Mouse (Mus musculus): ENCODE results near the gene Gm26741. TPM values are rescaled to one million over a fixed set of nuclear protein-coding genes. Genes with fewer than 3 reads are reported as not detected.
"Not testable (repeated sequence)": the region's sequence is repeated elsewhere in the genome, so short reads cannot be mapped to it uniquely, and the experiment has no call there.

The Gm26741 gene
- not detected in 2 replicates for polyA plus RNA-seq (2014; fragmentation: Nextera tagmentation; extraction: Ambion mirVana)

DNA sequence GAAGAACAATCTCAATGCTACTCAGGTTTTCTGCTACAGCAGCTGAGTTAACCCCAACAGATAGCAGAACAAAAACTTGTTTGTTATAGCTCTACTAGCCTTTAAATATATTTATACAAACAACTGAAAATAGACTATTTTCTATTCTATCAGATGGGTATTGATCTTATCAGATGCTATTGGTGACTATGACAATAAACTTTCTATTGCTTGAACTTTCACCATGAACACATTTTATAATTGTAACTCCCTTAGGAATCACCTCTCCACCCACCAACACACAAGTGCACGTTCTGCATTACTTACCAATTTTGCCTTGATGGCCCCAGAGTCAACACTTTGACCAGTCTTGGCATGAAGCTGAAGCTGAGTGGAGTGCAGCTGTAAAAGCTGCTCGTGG is at the start of gene Gm26741:
Gm26741 (plus strand) TSS at position 301 of the 400 bp plus-strand sequence.
- 85% methylated on average over 2 of the region's 2 CpGs for WGBS
- H3K9me3 ChIP-seq (ENCODE audit: control insufficient read depth, low read length), result no peaks in the 10 kb centered on the region
- H3K27me3 ChIP-seq (ENCODE audit: control insufficient read depth, insufficient read depth, low read length), result no peaks in the 10 kb centered on the region
- H3K4me3 ChIP-seq (ENCODE audit: low read length), result no peak within 1 kb of the TSS
- no peak within 1 kb of the TSS for H3K9ac ChIP-seq (ENCODE audit: low read depth, low read length)
- H3K4me1 ChIP-seq (ENCODE audit: control insufficient read depth, insufficient read depth, low read length), result no peaks in the 10 kb centered on the region
- ATAC-seq (ENCODE audit: low FRiP score, low TSS enrichment), result no peak
- peaks cover 8% of the 10 kb centered on the region; the same call in 1 of the 2 replicates for H3K36me3 ChIP-seq (ENCODE audit: control insufficient read depth, insufficient read depth, low read length)
- no peak within 1 kb of the TSS for H3K4me2 ChIP-seq (replicated peaks; ENCODE audit: low read depth, low read length)
- H3K27ac ChIP-seq (ENCODE audit: low read depth, low read length), result no peak within 1 kb of the TSS

DNA sequence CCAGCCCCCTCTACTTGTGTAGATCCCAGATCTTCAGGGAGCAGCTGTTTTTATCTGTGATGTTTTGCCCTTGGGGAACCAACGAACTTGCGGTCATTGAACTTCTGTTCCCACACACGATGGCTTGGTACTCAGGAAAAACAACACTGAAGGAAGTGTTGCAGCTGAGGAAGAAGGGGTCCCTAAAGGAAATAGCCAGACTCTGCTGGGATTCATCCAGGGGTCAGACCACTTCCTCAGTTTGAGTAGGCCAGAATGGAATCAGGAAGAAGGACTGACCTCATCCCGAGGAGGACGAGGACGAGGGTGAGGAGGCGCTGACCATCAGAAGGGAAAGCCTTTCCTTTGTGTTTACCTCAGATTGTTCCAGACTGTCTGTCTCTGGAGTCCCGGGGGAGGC is 49.4 kb upstream of the Gm26741 start:
- ATAC-seq (ENCODE audit: low FRiP score, low TSS enrichment), result 0 out of 2 replicates have a peak, but pooled peaks have one; percentile 43
- no peaks in the 10 kb centered on the region for H3K9me3 ChIP-seq (ENCODE audit: control insufficient read depth, low read length)

GRCm38 (mm10) chr10:52319506-52320286 is 38.9 kb upstream of the Gm26741 start:
- Histone ChIP-seq H3K27ac (ENCODE audit: low read depth, low read length) (no peak overlapping the region), H3K4me2 (replicated peaks; ENCODE audit: low read depth, low read length) (no peak overlapping the region), H3K9ac (ENCODE audit: low read depth, low read length) (no peak overlapping the region), H3K27me3 (ENCODE audit: control insufficient read depth, insufficient read depth, low read length) (no peaks in the 10 kb centered on the region), H3K36me3 (ENCODE audit: control insufficient read depth, insufficient read depth, low read length) (peaks cover 20% of the 10 kb centered on the region), H3K4me1 (ENCODE audit: control insufficient read depth, insufficient read depth, low read length) (no peaks in the 10 kb centered on the region), H3K9me3 (ENCODE audit: control insufficient read depth, low read length) (no peaks in the 10 kb centered on the region), H3K4me3 (ENCODE audit: low read length) (no peak overlapping the region)
- no peak for ATAC-seq (ENCODE audit: low FRiP score, low TSS enrichment)
- WGBS, result 93% methylated on average over 28 of the region's 28 CpGs

More for the DNA sequence above, 49.4 kb upstream of the Gm26741 start:
- Histone ChIP-seq H3K27ac (ENCODE audit: low read depth, low read length) (no peak overlapping the region), H3K4me2 (replicated peaks; ENCODE audit: low read depth, low read length) (no peak overlapping the region), H3K4me1 (ENCODE audit: control insufficient read depth, insufficient read depth, low read length) (no peaks in the 10 kb centered on the region), H3K27me3 (ENCODE audit: control insufficient read depth, insufficient read depth, low read length) (no peaks in the 10 kb centered on the region), H3K4me3 (ENCODE audit: low read length) (no peak overlapping the region), H3K9ac (ENCODE audit: low read depth, low read length) (no peak overlapping the region), H3K36me3 (ENCODE audit: control insufficient read depth, insufficient read depth, low read length) (peaks cover 19% of the 10 kb centered on the region; the same call in 1 of the 2 replicates)
- WGBS, result 62% methylated on average over 8 of the region's 8 CpGs

DNA sequence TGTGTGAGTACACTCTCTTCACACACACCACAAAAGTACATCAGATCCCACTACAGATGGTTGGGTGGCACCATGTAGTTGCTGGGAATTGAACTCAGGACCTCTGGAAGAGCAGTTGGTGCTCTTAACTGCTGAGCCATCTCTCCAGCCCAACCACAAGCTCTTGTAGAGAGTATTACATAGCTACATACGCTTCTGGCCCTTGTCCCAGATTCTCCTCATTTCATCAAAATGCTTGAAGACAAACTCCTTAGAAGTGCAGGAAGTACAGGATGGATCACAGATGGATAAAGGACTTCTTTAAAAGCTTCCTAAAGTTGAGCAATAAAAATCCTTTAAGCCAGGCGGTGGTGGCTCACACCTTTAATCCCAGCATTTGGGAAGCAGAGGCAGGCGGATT is 36.6 kb upstream of the Gm26741 start:
- Histone ChIP-seq H3K9me3 (ENCODE audit: control insufficient read depth, low read length) (no peaks in the 10 kb centered on the region), H3K36me3 (ENCODE audit: control insufficient read depth, insufficient read depth, low read length) (peaks cover 13% of the 10 kb centered on the region), H3K4me1 (ENCODE audit: control insufficient read depth, insufficient read depth, low read length) (no peaks in the 10 kb centered on the region), H3K27ac (ENCODE audit: low read depth, low read length) (no peak overlapping the region), H3K4me3 (ENCODE audit: low read length) (no peak overlapping the region), H3K27me3 (ENCODE audit: control insufficient read depth, insufficient read depth, low read length) (no peaks in the 10 kb centered on the region), H3K9ac (ENCODE audit: low read depth, low read length) (no peak overlapping the region), H3K4me2 (replicated peaks; ENCODE audit: low read depth, low read length) (no peak overlapping the region)
- ATAC-seq (ENCODE audit: low FRiP score, low TSS enrichment), result no peak
- 95% methylated on average over 3 of the region's 3 CpGs for WGBS

GRCm38 (mm10) chr10:52331007-52331406 is 27.6 kb upstream of the Gm26741 start:
- no peak overlapping the region for H3K27ac ChIP-seq (ENCODE audit: low read depth, low read length)
- no peak overlapping the region for H3K9ac ChIP-seq (ENCODE audit: low read depth, low read length)
- 6% methylated on average over 1 of the region's 1 CpGs for WGBS
- H3K4me2 ChIP-seq (replicated peaks; ENCODE audit: low read depth, low read length), result no peak overlapping the region
- H3K36me3 ChIP-seq (ENCODE audit: control insufficient read depth, insufficient read depth, low read length), result no peaks in the 10 kb centered on the region
- no peaks in the 10 kb centered on the region for H3K27me3 ChIP-seq (ENCODE audit: control insufficient read depth, insufficient read depth, low read length)
- no peaks in the 10 kb centered on the region for H3K9me3 ChIP-seq (ENCODE audit: control insufficient read depth, low read length)
- no peak overlapping the region for H3K4me3 ChIP-seq (ENCODE audit: low read length)
- ATAC-seq (ENCODE audit: low FRiP score, low TSS enrichment), result no peak
- H3K4me1 ChIP-seq (ENCODE audit: control insufficient read depth, insufficient read depth, low read length), result no peaks in the 10 kb centered on the region

DNA sequence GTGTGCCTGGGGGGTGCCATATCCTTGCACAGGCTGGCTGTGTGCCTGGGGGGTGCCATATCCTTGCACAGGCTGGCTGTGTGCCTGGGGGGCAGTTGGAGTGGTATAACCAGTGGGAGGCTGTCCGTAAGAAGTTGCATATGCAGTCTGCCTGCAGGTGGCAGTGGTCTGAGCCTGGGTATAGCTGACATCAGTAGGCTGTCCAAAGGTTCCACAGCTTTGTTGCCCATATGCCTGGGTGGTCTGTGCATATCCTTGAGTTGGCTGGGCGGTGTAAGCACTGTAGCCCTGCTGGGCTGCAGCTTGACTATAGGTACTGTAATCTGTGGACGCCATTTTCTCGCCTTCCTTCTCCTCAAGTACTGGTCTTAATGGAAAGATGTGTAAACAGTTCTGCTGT is 15.2 kb upstream of the Gm26741 start:
- not testable (repeated sequence) for H3K9ac ChIP-seq (ENCODE audit: low read depth, low read length); H3K27me3 ChIP-seq (ENCODE audit: control insufficient read depth, insufficient read depth, low read length); H3K4me3 ChIP-seq (ENCODE audit: low read length); ATAC-seq (ENCODE audit: low FRiP score, low TSS enrichment); H3K9me3 ChIP-seq (ENCODE audit: control insufficient read depth, low read length); H3K4me1 ChIP-seq (ENCODE audit: control insufficient read depth, insufficient read depth, low read length); H3K27ac ChIP-seq (ENCODE audit: low read depth, low read length); H3K4me2 ChIP-seq (replicated peaks; ENCODE audit: low read depth, low read length)
- H3K36me3 ChIP-seq (ENCODE audit: control insufficient read depth, insufficient read depth, low read length), result peaks cover 51% of the 10 kb centered on the region
- 96% methylated on average over 4 of the region's 4 CpGs for WGBS

- Histone ChIP-seq H3K27ac (ENCODE audit: low read depth, low read length) (no peak overlapping the region), H3K36me3 (ENCODE audit: control insufficient read depth, insufficient read depth, low read length) (peaks cover 40% of the 10 kb centered on the region), H3K9me3 (ENCODE audit: control insufficient read depth, low read length) (no peaks in the 10 kb centered on the region), H3K4me2 (replicated peaks; ENCODE audit: low read depth, low read length) (no peak overlapping the region), H3K4me3 (ENCODE audit: low read length) (no peak overlapping the region), H3K9ac (ENCODE audit: low read depth, low read length) (no peak overlapping the region), H3K27me3 (ENCODE audit: control insufficient read depth, insufficient read depth, low read length) (no peaks in the 10 kb centered on the region), H3K4me1 (ENCODE audit: control insufficient read depth, insufficient read depth, low read length) (no peaks in the 10 kb centered on the region)
- 77% methylated on average over 9 of the region's 9 CpGs for WGBS
- no peak for ATAC-seq (ENCODE audit: low FRiP score, low TSS enrichment)
These were observed 5.4 kb upstream of the Gm26741 start for GRCm38 (mm10) chr10:52353184-52353583.

- no peak for ATAC-seq (ENCODE audit: low FRiP score, low TSS enrichment)
These were observed 1.7 kb downstream of the Gm26741 start for GRCm38 (mm10) chr10:52360241-52360735.

GRCm38 (mm10) chr10:52360862-52361609 is 2.5 kb downstream of the Gm26741 start:
- H3K27ac ChIP-seq (ENCODE audit: low read depth, low read length), result no peak overlapping the region
- H3K36me3 ChIP-seq (ENCODE audit: control insufficient read depth, insufficient read depth, low read length), result no peaks in the 10 kb centered on the region; the same call in 1 of the 2 replicates
- no peaks in the 10 kb centered on the region for H3K27me3 ChIP-seq (ENCODE audit: control insufficient read depth, insufficient read depth, low read length)
- H3K9ac ChIP-seq (ENCODE audit: low read depth, low read length), result no peak overlapping the region
- H3K4me3 ChIP-seq (ENCODE audit: low read length), result no peak overlapping the region
- no peaks in the 10 kb centered on the region for H3K4me1 ChIP-seq (ENCODE audit: control insufficient read depth, insufficient read depth, low read length)
- no peak overlapping the region for H3K4me2 ChIP-seq (replicated peaks; ENCODE audit: low read depth, low read length)
- 91% methylated on average over 9 of the region's 9 CpGs for WGBS
- no peak for ATAC-seq (ENCODE audit: low FRiP score, low TSS enrichment)
- H3K9me3 ChIP-seq (ENCODE audit: control insufficient read depth, low read length), result no peaks in the 10 kb centered on the region

More at GRCm38 (mm10) chr10:52360241-52360735, 1.7 kb downstream of the Gm26741 start:
- Histone ChIP-seq H3K9me3 (ENCODE audit: control insufficient read depth, low read length) (no peaks in the 10 kb centered on the region), H3K4me2 (replicated peaks; ENCODE audit: low read depth, low read length) (no peak overlapping the region), H3K27me3 (ENCODE audit: control insufficient read depth, insufficient read depth, low read length) (no peaks in the 10 kb centered on the region), H3K36me3 (ENCODE audit: control insufficient read depth, insufficient read depth, low read length) (peaks cover 1% of the 10 kb centered on the region; the same call in 1 of the 2 replicates), H3K4me1 (ENCODE audit: control insufficient read depth, insufficient read depth, low read length) (no peaks in the 10 kb centered on the region), H3K27ac (ENCODE audit: low read depth, low read length) (no peak overlapping the region), H3K4me3 (ENCODE audit: low read length) (no peak overlapping the region), H3K9ac (ENCODE audit: low read depth, low read length) (no peak overlapping the region)
- 99% methylated on average over 4 of the region's 4 CpGs for WGBS
